Mouse (Mus musculus): ENCODE results near the gene Tnfrsf14. TPM values are rescaled to one million over a fixed set of nuclear protein-coding genes. Genes with fewer than 3 reads are reported as not detected.
A peak's percentile ranks its signal among the peaks of the same experiment; 100 is the strongest.

The Tnfrsf14 gene
- polyA plus RNA-seq, 1 experiment from 2014 or later = 0.40 TPM

DNA sequence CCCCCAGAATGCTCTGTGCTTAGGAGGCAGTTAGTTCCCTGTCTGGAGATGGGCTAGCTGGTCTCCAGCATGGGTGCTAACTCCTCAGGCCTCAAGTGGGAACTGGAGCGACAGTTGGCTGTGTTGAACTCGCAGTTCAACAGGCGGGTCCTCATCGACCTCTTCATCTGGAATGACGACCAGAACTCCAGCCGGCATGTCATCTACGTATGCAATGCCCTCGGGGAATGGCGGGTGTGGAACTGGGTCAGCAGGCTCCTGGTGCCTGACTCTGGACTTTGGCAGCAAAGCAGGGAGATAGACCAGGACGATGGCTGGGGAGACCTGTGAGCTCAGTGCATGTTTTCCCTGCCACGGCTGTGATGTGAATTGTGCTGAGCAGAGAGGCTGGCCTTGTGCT, 42.9 kb downstream of the Tnfrsf14 start:
- Histone ChIP-seq H3K4me1 (replicated peaks) (no peaks in the 10 kb centered on the region), H3K27ac (no peak overlapping the region), H3K4me3 (replicated peaks) (no peak overlapping the region), H3K9me3 (no peaks in the 10 kb centered on the region), H3K36me3 (no peaks in the 10 kb centered on the region), H3K27me3 (no peaks in the 10 kb centered on the region), H3K4me2 (replicated peaks) (no peak overlapping the region), H3K9ac (replicated peaks) (no peak overlapping the region)
- WGBS = 86% methylated on average over 11 of the region's 11 CpGs
- ATAC-seq = no peak

DNA sequence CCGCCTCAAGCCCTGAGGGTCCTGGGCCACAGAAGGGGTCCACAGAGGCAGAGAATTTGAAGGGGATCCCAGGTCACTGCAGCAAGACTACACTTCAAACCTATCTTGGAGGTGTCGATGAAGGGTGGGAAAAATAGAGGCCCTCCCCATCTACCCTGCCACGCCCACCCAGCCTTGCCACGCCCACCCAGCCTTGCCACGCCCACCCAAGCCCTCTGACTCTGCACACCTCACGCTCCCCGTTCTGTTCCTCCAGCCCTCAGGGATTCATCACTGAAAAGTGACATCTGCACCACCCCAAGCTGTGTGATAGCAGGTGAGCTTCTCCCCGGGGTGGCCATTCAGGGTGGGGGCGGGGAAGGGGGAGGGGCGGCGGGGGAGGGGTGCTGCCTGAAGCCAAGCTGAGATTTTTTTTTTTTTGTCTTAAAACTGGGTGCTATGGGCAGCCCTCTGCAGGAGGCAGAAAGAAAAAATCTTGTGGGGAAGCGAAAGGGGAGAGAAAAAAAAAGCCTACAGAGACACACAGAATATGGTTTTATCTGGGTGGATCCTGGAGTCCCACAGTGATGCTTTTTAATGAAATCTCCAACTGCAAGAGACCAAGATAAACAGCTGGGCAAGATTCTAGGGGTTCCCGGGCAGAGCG, 46.2 kb downstream of the Tnfrsf14 start:
- Histone ChIP-seq H3K4me2 (replicated peaks) (no peak overlapping the region), H3K36me3 (no peaks in the 10 kb centered on the region), H3K4me3 (replicated peaks) (no peak overlapping the region), H3K4me1 (replicated peaks) (peaks cover 8% of the 10 kb centered on the region), H3K9ac (replicated peaks) (no peak overlapping the region), H3K27ac (no peak overlapping the region), H3K27me3 (no peaks in the 10 kb centered on the region), H3K9me3 (no peaks in the 10 kb centered on the region)
- ATAC-seq = no peak
- WGBS = 34% methylated on average over 14 of the region's 14 CpGs

DNA sequence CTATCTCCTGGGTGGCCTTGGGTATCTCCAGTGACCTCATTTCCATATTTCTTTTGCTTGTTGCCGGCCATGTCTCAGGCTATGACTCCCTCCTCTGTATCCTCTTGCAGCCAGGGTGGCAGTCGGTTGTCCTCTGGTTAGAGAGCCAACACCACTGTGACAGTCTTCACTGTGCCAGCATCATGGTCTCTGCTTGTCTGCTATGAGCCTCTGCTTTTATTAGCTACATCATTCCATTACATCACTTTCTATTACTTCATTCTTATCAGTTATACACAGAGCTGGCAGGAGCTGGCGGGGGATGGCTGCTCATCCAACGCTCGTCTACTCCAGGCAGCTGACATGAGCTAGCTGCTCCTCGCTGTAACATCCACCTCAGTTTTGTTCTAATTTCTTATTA, 47.6 kb downstream of the Tnfrsf14 start:
- H3K27me3 ChIP-seq = 0 out of 2 replicates have a peak, but pooled peaks cover 4% of the 10 kb centered on the region
- 89% methylated on average over 6 of the region's 6 CpGs for WGBS
- H3K9me3 ChIP-seq = no peaks in the 10 kb centered on the region
- no peaks in the 10 kb centered on the region for H3K36me3 ChIP-seq
- H3K4me1 ChIP-seq (replicated peaks) = peaks cover 12% of the 10 kb centered on the region
- ATAC-seq = no peak
- H3K4me2 ChIP-seq (replicated peaks) = no peak overlapping the region
- H3K4me3 ChIP-seq (replicated peaks) = no peak overlapping the region
- no peak overlapping the region for H3K27ac ChIP-seq
- H3K9ac ChIP-seq (replicated peaks) = no peak overlapping the region

DNA sequence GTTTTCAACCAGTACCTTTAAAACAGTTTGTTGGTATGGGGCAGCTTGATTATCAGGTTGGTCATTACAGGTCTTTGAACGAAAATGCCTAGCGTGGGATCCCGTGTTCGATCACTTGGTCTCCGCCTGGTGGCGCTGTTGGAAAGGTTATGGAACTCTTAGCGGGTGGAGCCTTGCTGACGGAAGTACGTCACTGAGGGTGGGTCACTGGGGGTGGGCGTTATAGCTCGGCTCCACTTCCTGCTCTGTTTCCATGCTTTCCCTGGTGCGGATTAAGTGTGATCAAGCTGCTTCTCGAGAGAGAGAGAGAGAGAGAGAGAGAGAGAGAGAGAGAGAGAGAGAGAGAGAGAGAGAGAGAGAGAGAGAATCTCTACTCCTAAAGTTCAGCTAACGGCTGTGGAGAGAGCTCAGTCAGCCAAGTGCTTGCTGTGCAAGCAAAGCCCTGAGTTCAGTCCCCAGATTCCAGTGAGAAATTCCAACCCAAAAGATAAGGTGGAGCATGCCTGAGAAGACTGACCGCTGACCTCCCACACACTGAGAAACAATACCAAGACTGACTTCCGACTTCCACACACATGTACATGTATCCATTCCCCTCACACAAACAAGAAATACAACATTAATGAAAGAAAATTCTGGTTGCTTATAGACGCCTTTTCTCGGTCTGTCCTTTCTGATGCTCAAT, 50.4 kb downstream of the Tnfrsf14 start:
- peak overlapping the region; percentile 74 for H3K27ac ChIP-seq
- no peaks in the 10 kb centered on the region for H3K36me3 ChIP-seq
- peaks cover 12% of the 10 kb centered on the region for H3K4me1 ChIP-seq (replicated peaks)
- H3K4me3 ChIP-seq (replicated peaks) = peak overlapping the region; percentile 39
- no peaks in the 10 kb centered on the region for H3K9me3 ChIP-seq
- peak; percentile 97 for ATAC-seq
- WGBS = 9% methylated on average over 18 of the region's 18 CpGs
- H3K27me3 ChIP-seq = peaks cover 7% of the 10 kb centered on the region; the same call in 1 of the 2 replicates
- H3K4me2 ChIP-seq (replicated peaks) = peak overlapping the region; percentile 58
- peak overlapping the region; percentile 63 for H3K9ac ChIP-seq (replicated peaks)

DNA sequence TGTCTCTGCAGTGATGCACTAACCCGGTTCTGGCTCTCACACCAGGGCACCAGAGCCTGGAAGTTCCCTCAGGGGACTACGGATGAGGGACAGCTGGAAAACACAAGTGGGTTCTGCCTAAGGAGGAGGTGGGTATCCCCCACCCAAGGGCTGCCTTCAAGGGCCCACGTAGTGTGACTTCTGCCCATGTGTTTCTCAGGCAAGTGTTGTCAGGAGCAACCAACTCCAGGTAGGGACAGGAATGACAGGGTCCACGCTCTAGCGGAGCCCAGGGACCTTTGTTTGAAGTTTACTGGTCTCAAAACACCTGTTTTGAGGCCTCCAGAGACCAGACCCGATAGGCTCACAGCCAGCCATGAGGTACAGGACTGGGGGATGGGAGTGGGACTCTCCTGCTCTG, 55.2 kb downstream of the Tnfrsf14 start:
- Histone ChIP-seq H3K36me3 (no peaks in the 10 kb centered on the region), H3K27me3 (peaks cover 36% of the 10 kb centered on the region), H3K27ac (no peak overlapping the region), H3K4me2 (replicated peaks) (no peak overlapping the region), H3K4me3 (replicated peaks) (no peak overlapping the region), H3K9ac (replicated peaks) (no peak overlapping the region), H3K9me3 (no peaks in the 10 kb centered on the region), H3K4me1 (replicated peaks) (peaks cover 15% of the 10 kb centered on the region)
- 79% methylated on average over 6 of the region's 6 CpGs for WGBS
- no peak for ATAC-seq

Other genes starting within 250 kb of the Tnfrsf14 start
- gene Ttc34, start 91.1 kb downstream of the Tnfrsf14 start, polyA plus RNA-seq (2015; fragmentation: Nextera tagmentation; extraction: Ambion mirVana) = 0.62 and 0.70 TPM in 2 replicates
- 0.32 and 0.35 TPM in 2 replicates for gene Mmel1, start 59.0 kb downstream of the Tnfrsf14 start, polyA plus RNA-seq (2015; fragmentation: Nextera tagmentation; extraction: Ambion mirVana)
- gene Fam213b, start 29.4 kb downstream of the Tnfrsf14 start, polyA plus RNA-seq (2015; fragmentation: Nextera tagmentation; extraction: Ambion mirVana) = 43.4 and 46.9 TPM in 2 replicates
- 291 and 346 TPM in 2 replicates for gene Hes5, start 32.4 kb upstream of the Tnfrsf14 start, polyA plus RNA-seq (2015; fragmentation: Nextera tagmentation; extraction: Ambion mirVana)
- gene Pank4, start 35.6 kb upstream of the Tnfrsf14 start, polyA plus RNA-seq (2015; fragmentation: Nextera tagmentation; extraction: Ambion mirVana) = 42.0 and 43.3 TPM in 2 replicates
- gene Plch2, start 128.2 kb upstream of the Tnfrsf14 start, polyA plus RNA-seq (2015; fragmentation: Nextera tagmentation; extraction: Ambion mirVana) = 7.7 and 9.0 TPM in 2 replicates
- 19.6 and 21.8 TPM in 2 replicates for gene Pex10, start 138.5 kb upstream of the Tnfrsf14 start, polyA plus RNA-seq (2015; fragmentation: Nextera tagmentation; extraction: Ambion mirVana)
- gene Rer1, start 157.8 kb upstream of the Tnfrsf14 start, polyA plus RNA-seq (2015; fragmentation: Nextera tagmentation; extraction: Ambion mirVana) = 121 and 124 TPM in 2 replicates
- gene Morn1, start 158.0 kb upstream of the Tnfrsf14 start, polyA plus RNA-seq (2015; fragmentation: Nextera tagmentation; extraction: Ambion mirVana) = 6.0 and 8.9 TPM in 2 replicates